Mouse (Mus musculus) splenic B cell, adult 2 months (primary cell): ENCODE data around the gene Mia.

Experiments
- DNase-seq: peaks from one replicate; pipeline ENCODE4 v3.0.0-alpha.2; 2011; ENCODE audit warnings: low read depth, low spot score
- H3K27me3 ChIP-seq: 2 replicates; pipeline ENCODE4 v1.6.1; 2012; ENCODE audit warnings: mild to moderate bottlenecking, low read length, moderate library complexity, mixed read lengths; ENCODE audit not compliant: control insufficient read depth, poor library complexity, insufficient read depth, severe bottlenecking
- H3K36me3 ChIP-seq: 2 replicates; pipeline ENCODE4 v1.6.1; 2012; ENCODE audit warnings: mild to moderate bottlenecking, low read length, moderate library complexity, mixed read lengths; ENCODE audit not compliant: control insufficient read depth, poor library complexity, insufficient read depth, severe bottlenecking

The Mia gene

DNA sequence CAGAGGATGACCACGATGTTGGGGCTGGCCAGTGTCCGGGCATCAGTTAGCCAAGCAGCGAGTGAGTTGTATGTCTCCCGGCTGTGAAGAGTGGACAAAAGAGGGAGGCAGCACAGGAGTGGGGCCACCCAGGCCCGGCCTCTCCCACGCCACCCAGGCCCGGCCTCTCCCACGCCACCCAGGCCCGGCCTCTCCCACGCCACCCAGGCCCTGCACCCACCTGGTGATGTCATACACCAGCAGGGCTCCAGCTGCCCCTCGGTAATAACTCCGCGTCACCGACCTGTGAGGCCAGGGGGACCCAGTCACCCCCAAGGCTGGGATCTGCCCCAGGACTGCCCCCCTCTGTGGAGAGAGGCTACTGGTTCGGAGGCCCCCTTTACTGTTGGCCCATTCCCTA, 6.5 kb downstream of the Mia start:
- DNase-seq: no peak
- H3K27me3 ChIP-seq: no peaks in the 10 kb centered on the region

DNA sequence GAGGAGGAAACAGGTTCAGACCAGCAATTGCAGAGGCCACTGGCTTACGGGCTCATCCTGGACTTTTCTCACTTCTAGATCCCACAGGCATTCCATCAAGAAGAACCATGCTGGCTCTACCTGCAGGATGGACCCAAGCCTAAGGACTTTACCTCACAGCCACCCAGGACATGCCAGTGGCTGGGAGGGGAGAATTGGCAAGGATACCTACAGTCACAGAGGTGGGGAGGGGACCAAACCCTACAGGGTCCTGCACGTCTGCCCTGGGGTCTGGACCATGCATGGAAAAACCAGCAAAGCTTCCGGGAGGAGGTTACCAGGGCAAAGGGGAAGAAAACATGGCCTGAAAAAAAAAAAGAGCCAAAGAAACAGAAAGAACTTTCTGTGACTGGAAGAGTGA, 10.0 kb downstream of the Mia start:
- no peak for DNase-seq
- Histone ChIP-seq H3K36me3 (peaks cover 13% of the 10 kb centered on the region), H3K27me3 (no peaks in the 10 kb centered on the region)

More for the DNA sequence above, 6.5 kb downstream of the Mia start:
- H3K36me3 ChIP-seq: peaks cover 13% of the 10 kb centered on the region

DNA sequence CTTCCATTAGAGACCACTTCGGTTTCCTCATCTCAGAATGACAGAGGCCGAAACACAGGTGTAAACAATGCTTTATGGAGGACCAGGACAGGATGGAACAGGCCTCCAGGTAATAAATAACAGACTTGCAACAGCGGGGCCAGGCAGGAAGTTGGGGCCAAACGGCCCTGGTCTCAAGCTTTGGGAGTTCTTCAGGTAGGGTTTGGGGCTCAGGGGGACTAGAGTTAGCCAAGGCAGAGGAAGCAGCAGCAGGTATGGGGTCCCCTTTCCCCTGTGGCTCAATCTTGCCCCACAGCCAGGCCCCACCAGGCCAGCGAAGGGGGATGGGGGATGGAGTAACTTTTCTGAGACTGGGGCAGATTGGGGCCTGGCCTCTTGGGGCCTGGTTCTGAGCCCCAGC, 12.6 kb downstream of the Mia start:
- peaks cover 9% of the 10 kb centered on the region for H3K36me3 ChIP-seq
- no peak for DNase-seq

DNA sequence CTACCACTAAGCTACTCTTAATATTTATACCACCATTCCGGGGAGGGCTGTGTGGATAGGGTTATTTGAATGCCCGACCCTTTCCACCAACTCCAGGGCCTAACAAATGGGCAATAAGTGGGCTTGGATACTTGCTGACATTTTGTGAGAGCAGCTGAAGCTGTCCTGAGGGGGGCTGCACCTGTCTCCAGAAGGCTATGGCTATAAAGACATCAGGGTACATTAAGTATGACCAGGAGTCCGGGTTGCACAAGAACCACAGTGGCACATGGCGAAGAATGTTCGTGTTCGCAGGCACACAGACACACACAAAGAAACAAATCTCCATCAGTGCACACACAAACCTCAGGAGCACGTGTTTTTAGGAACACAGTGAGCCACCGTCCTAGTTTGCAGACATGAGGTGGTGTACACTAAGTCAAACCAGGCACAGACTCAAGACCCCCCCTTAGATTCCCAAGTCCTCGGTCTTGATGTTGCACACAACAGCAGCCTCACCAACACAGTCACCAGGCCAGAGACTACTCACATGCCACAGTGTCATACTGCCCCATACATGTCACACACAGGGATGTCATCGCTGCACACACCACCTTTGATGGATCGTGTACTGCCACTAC, 13.4 kb downstream of the Mia start:
- DNase-seq: no peak

More for the DNA sequence above, 12.6 kb downstream of the Mia start:
- no peaks in the 10 kb centered on the region for H3K27me3 ChIP-seq

DNA sequence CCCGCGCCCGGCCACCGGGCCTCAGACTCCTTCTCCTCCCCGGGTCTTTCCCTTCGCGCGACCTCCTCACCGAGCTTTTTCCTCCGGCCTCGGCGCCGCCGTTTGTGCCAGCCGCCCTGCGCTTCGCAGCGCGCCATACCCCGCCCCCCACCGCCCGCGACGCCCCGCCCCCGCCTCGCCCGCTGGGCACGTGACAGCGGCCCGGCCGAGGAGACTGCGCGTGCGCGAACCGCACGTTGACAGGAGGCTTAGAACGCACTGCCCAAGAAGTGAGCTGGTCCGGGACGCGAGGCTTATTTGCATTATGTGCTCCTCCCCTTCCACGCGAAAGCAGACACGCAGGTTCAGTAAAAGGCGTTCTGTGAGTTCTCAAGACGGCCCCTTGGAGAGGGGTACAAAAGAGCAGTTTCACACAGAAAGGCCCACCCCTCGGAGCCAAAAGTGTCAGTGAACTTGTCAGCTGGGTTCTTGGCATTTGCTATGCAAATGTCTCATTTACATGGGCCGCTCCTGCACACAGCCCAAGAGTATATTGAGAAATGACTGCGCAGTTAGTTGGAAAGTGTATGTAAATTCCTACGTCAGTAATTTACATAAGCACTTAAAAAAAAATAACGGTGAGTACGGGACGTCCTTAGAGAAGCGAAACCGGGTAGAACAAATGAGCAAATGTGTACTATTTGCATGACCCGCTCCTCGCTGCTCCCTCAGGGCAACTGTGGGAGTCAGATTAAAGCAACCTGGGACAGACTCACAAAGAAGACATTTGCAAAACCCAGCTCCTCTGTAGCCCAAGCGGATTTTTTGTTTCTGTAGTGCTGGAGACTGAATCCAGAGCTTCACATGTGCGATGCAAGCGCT, 14.1 kb downstream of the Mia start, which contains the start of gene Egln2:
Egln2 (minus strand) TSS at position 189 of the 861 bp plus-strand sequence.
- peak; percentile 97 for DNase-seq
- Histone ChIP-seq H3K36me3 (peaks cover 4% of the 10 kb centered on the region; the same call in 1 of the 2 replicates), H3K27me3 (no peaks in the 10 kb centered on the region)

More for the DNA sequence above, 13.4 kb downstream of the Mia start:
- no peaks in the 10 kb centered on the region for H3K27me3 ChIP-seq
- peaks cover 4% of the 10 kb centered on the region for H3K36me3 ChIP-seq

DNA sequence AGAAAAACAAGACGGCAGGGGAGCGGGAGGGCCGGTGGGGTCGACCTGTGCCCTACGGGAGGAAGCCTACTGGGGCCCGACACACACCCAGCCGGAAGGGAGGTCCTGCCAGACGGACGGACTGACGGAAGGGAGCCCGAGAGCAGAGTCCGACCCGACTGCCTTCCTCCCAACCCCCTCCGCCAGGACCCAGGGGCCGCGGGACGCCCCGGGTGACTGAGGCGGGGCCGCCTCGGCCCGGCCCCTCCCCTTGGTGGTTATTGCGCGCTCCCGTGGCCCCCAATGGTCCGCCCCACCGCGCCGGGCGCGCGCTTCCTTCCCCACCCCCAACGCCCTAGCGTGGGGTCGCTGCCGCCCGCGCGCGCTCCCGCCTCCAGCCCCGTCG, 14.7 kb downstream of the Mia start:
- peaks cover 2% of the 10 kb centered on the region; the same call in 1 of the 2 replicates for H3K36me3 ChIP-seq
- DNase-seq: peak; percentile 87
- no peaks in the 10 kb centered on the region for H3K27me3 ChIP-seq

DNA sequence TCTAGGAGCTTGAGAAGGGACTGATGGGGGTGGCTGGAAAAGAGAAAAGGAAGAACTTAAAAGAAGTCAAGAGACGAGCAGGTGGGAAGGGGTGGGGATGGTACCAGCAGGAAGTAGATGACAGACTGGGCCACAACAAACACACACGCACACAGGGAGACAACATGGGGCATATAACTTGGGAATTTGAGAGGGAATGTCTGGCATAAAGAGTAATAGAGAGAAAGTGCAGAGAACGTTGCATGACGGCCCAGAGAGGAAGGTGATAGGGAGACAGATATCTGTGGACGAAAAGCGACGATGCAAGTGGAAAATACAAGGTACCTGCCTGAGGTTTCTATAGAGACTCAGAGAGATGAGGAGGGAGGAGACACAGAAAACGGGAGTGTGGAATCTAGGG, 15.3 kb downstream of the Mia start:
- no peak for DNase-seq
- Histone ChIP-seq H3K27me3 (no peaks in the 10 kb centered on the region), H3K36me3 (peaks cover 2% of the 10 kb centered on the region; the same call in 1 of the 2 replicates)

DNA sequence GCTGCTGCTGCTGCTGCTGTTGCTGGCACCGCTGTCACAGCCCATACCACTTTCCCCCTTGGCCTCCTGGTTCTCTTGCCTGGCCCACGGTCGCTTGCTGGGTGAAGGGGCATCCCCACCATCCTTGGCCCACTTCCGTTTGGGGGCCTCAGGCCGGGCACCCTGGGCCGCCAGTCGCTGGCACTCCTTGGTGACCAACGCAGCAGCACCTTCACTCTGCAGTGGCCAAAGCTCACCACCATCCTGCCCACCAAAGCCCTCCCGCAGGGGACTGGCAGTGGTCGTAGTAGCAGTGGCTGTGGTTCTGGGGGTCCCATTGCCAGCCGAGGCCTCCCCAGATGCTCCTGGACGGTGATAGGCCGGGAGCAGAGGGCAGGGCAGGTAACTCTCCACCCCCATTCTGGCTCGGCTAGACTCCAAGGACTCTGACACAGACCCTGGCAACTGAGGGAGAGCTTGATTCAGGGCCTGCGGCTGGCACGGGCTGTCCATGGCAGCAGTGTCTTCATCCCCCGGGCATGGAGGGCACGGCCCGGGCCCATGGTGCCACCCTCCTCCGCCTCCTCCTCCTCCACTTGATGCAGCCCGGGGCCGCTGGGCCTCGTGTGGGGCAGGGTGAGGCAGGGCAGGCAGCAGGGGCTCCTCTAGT, 15.8 kb downstream of the Mia start:
- Histone ChIP-seq H3K27me3 (no peaks in the 10 kb centered on the region), H3K36me3 (peaks cover 2% of the 10 kb centered on the region; the same call in 1 of the 2 replicates)
- no peak for DNase-seq

DNA sequence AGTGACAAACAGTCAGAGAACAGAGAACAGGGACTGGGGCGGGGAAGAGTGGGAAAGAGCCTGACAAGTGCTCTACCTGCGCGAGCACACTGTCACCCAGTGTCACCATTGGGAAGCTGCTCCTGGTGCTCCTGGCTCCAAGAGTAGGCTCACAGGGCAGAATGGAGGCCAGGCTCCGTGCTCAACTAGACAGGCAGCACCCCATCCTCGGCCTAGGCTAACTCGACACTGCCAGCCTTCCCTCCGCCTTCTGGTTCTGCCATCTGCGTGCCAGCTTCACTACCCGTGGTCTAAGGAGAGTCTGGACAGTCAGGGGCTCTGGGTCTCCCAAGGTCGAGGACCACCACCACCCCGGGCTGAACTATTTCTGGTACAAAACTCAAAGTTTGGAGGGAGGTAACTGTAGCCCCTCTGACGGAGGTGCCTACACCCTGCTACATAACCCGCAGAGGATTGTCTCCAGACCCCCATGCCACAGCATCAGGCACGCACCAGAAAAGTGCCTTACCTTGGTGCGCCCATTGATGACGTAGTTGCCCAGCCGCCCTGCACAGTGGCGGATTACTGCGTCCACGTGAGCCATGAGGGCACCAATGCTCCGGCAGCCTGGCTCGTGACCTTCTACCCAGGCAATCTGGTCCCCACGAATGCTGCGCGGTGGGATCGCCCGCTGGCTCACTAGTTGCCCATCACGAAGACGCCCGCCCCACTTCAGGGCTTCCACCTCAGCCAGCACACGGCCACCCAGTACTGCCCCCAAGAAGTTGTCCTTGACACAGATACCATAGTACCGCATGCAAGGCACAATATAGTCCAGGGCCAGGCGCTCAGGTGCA, 16.6 kb downstream of the Mia start:
- no peak for DNase-seq
- no peaks in the 10 kb centered on the region for H3K27me3 ChIP-seq
- peaks cover 2% of the 10 kb centered on the region for H3K36me3 ChIP-seq

DNA sequence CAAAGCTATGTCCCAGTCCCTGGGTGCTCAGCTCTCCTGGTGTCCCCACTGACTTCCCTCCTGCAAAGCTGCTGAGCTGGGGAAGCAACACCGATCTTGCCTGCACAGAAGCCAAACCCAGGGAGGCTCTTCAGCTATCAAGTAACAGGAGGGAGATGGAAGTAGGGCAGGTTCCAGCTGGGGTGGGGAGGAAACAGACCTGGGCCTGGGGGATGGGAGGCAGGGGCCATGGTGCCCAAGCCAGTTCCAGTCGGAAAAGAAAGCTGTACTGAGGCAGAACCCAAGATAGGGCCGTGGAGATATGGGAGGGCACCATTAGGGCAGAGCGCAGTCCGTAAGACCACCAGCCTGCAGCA, 17.5 kb downstream of the Mia start:
- no peak for DNase-seq
- no peaks in the 10 kb centered on the region for H3K27me3 ChIP-seq
- H3K36me3 ChIP-seq: peaks cover 8% of the 10 kb centered on the region

DNA sequence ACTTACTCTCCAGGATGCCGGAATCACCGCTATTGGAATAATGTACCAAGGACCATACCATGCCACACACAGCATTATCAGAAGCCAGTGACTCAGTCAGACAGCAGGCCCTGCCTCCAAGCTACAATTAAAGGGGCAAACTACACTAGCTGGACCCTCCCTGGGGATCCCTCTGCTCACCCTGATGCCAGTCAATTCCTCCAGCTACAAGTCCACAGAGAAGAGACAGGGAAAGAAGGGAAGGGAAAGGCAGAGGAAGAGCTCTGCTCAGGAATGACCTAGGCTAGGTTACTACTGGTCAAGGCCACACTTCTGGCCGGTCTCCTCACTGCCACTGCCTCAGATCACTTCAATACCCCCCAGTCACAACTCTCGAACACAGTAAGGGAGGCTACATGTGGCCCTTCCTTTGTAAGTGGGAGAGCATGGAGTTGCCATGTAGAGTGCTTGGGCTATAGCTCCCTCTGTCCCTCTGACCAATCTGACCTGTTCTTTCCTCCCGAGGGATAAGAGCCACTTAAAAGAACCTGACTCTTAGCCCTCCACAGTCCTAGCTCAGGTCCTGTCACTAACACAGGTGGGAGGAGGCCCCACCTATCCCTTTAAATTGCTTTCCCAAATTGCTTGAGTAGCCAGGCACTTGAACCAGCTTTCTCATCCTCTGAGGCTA, 18.0 kb downstream of the Mia start:
- Histone ChIP-seq H3K36me3 (peaks cover 9% of the 10 kb centered on the region), H3K27me3 (no peaks in the 10 kb centered on the region)
- no peak for DNase-seq

DNA sequence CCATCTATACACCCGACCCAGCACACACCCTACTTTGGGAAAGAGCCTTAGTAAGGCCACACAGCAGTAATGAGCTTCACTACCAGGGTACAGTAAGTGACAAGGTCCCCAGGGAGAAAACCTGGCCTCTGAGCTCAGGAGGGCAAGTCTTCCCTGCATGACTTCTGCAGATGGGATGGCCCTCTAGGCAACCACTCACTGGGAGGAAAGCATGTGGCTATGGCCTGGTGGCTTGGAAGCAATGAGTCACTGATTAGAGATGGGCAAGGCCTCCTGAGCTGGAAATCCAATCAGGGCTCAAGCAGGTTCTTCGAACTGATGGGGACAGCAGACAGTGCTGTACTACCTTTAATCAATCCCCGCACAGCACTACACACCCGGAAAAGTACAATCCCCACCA, 19.2 kb downstream of the Mia start:
- Histone ChIP-seq H3K27me3 (no peaks in the 10 kb centered on the region), H3K36me3 (peaks cover 9% of the 10 kb centered on the region)
- DNase-seq: no peak

DNA sequence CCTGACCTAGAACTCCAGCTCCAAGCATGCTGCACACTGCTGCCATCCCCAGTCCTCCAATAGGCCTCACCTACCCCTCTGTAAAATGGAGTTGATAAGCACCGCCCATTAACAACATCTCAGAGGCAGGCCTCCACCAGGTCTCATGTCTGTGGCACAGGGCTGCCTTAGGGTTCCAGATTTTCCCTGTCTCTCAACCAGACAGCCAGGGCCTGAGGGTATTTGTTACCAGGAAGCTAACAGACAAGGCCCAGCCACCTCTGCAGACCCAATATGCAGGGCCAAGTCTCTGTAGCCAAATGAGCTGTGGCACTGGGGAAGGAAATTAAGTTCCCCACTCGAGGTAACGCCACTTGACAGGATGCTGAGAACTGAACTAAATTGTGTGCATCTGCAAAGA, 20.0 kb downstream of the Mia start:
- no peaks in the 10 kb centered on the region for H3K27me3 ChIP-seq
- DNase-seq: no peak
- peaks cover 9% of the 10 kb centered on the region for H3K36me3 ChIP-seq

DNA sequence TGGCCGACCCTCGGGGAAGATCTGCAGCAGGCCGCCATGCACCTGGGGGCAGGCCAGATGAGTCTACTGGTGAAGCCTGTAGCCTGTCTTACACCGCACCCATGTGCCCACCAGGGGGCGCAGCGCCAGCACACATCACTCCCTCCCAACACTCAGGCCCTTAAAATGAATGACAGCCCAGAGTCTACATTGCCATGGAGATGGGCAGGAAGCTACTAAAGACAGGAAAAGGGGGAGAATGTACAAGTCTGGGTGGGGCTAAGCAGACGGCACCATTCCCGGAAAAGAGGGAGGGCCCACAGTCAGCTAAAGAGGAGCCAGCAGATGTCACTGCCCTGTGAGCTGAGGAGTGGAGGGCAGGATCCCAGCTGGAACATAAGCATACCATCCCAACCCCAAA, 21.1 kb downstream of the Mia start:
- peaks cover 7% of the 10 kb centered on the region for H3K36me3 ChIP-seq
- DNase-seq: peak; percentile 92
- no peaks in the 10 kb centered on the region for H3K27me3 ChIP-seq
